Mouse (Mus musculus): ENCODE measurements at regions not wholly inside any gene's neighbourhood (a gene's known extent, or its start where the extent isn't known, plus 50 kb on each side); places are given as distances from the start of the nearest gene placed in this dataset.
A peak's percentile ranks its signal among the peaks of the same experiment; 100 is the strongest.

DNA sequence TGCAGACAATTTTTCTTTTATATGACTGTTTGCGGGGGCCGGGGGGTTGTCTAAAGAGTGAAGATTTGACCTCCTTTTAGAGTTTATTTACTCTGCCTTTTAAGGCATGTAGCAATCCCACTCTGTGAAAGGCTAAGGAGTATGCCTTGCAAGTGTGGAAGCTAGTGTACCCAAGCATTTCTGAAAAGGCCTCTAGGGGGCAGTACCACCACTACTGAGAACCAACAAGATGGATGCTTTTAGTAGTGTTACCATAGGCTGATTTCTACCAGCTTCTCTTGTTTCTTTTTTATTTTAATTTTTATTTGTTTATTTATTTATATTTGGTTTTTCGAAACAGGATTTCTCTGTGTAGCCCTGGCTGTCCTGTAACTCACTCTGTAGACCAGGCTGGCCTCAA is 110.9 kb upstream of the Hmga2 start:
- H3K4me1 ChIP-seq (ENCODE audit: control insufficient read depth, insufficient read depth, low read length) = no peaks in the 10 kb centered on the region
- no peaks in the 10 kb centered on the region for H3K36me3 ChIP-seq (ENCODE audit: control insufficient read depth, insufficient read depth, low read length)
- 91% methylated on average over 3 of the region's 3 CpGs for WGBS
- no peaks in the 10 kb centered on the region for H3K27me3 ChIP-seq (ENCODE audit: control insufficient read depth, insufficient read depth, low read length)
- H3K4me2 ChIP-seq (ENCODE audit: low read depth, low read length) = no peak overlapping the region
- H3K9ac ChIP-seq (replicated peaks; ENCODE audit: low read depth, low read length) = no peak overlapping the region
- H3K4me3 ChIP-seq (ENCODE audit: low read depth, low read length) = no peak overlapping the region
- no peak overlapping the region for H3K27ac ChIP-seq (ENCODE audit: low read depth, low read length)
- H3K9me3 ChIP-seq (ENCODE audit: control insufficient read depth, low read length) = no peaks in the 10 kb centered on the region
- ATAC-seq (ENCODE audit: low read depth) = no peak

DNA sequence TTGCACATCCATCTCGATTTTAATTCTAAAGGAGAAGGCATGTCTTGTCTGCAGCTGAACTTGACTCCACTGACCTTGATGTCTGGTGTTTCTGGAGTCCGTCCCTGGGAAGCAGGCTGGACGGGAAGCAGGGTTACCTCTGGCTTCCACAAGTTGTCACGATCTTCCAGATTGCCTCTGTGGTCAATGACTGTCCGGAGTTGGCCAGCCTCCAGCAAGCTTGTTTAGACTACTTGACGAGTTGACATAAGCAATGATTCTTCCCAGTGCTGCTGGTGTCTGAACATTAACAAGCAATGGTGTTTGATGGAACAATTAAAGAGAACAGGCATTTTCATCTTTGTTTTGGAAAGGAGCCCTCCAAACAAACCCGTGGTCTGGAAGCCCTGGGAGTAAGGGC is 106.2 kb upstream of the Hmga2 start:
- Histone ChIP-seq H3K27ac (ENCODE audit: low read depth, low read length) (no peak overlapping the region), H3K27me3 (ENCODE audit: control insufficient read depth, insufficient read depth, low read length) (no peaks in the 10 kb centered on the region), H3K9me3 (ENCODE audit: control insufficient read depth, low read length) (no peaks in the 10 kb centered on the region), H3K36me3 (ENCODE audit: control insufficient read depth, insufficient read depth, low read length) (no peaks in the 10 kb centered on the region), H3K4me3 (ENCODE audit: low read depth, low read length) (no peak overlapping the region), H3K4me1 (ENCODE audit: control insufficient read depth, insufficient read depth, low read length) (no peaks in the 10 kb centered on the region), H3K4me2 (ENCODE audit: low read depth, low read length) (no peak overlapping the region), H3K9ac (replicated peaks; ENCODE audit: low read depth, low read length) (no peak overlapping the region)
- WGBS = 77% methylated on average over 7 of the region's 7 CpGs
- ATAC-seq (ENCODE audit: low read depth) = no peak

DNA sequence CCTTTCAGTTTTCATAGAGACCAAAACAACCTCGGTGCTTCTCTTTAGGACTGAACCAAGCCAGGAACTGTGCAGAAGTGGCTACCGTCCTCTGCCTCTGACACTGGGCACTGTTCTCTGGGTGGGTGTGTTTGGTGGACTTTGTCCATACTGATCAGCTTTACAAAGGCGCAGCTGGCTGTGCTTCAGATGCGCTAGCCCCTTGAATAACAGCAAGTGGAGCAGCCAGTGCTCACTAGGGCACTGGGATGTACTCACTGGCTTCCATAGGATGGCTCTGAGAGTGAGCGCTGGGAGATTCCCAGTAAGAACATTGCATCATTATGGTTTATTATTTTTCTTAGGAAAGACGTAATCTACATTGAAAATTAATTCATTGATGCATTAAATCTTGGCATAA is 105.3 kb upstream of the Hmga2 start:
- no peak overlapping the region for H3K4me2 ChIP-seq (ENCODE audit: low read depth, low read length)
- 75% methylated on average over 6 of the region's 6 CpGs for WGBS
- no peaks in the 10 kb centered on the region for H3K9me3 ChIP-seq (ENCODE audit: control insufficient read depth, low read length)
- no peak overlapping the region for H3K4me3 ChIP-seq (ENCODE audit: low read depth, low read length)
- no peak overlapping the region for H3K9ac ChIP-seq (replicated peaks; ENCODE audit: low read depth, low read length)
- no peaks in the 10 kb centered on the region for H3K36me3 ChIP-seq (ENCODE audit: control insufficient read depth, insufficient read depth, low read length)
- H3K27ac ChIP-seq (ENCODE audit: low read depth, low read length) = no peak overlapping the region
- no peaks in the 10 kb centered on the region for H3K4me1 ChIP-seq (ENCODE audit: control insufficient read depth, insufficient read depth, low read length)
- ATAC-seq (ENCODE audit: low read depth) = no peak
- H3K27me3 ChIP-seq (ENCODE audit: control insufficient read depth, insufficient read depth, low read length) = no peaks in the 10 kb centered on the region

DNA sequence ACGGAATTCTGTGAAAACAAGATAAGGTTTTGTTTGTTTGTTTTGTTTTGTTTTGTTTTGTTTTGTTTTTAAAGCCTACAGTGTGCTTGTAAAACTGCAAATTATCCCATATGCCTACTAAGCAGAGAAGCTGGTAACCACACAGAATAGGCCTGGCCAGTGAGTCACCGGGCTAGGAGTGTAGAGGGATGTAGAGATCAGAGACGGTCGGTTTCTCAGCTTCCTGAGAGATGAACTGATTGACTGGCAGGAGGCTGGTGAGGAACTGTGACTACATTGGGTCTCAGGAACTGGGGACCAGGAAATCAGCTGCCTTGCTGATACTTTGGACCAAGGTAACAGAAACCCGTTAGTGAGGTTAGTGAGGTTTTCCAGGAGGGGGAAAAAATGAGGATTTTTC is 100.6 kb upstream of the Hmga2 start:
- Histone ChIP-seq H3K36me3 (ENCODE audit: control insufficient read depth, insufficient read depth, low read length) (no peaks in the 10 kb centered on the region), H3K4me3 (ENCODE audit: low read depth, low read length) (no peak overlapping the region), H3K9me3 (ENCODE audit: control insufficient read depth, low read length) (no peaks in the 10 kb centered on the region), H3K4me1 (ENCODE audit: control insufficient read depth, insufficient read depth, low read length) (no peaks in the 10 kb centered on the region), H3K9ac (replicated peaks; ENCODE audit: low read depth, low read length) (no peak overlapping the region), H3K4me2 (ENCODE audit: low read depth, low read length) (no peak overlapping the region), H3K27me3 (ENCODE audit: control insufficient read depth, insufficient read depth, low read length) (no peaks in the 10 kb centered on the region), H3K27ac (ENCODE audit: low read depth, low read length) (no peak overlapping the region)
- WGBS = 70% methylated on average over 5 of the region's 5 CpGs
- no peak for ATAC-seq (ENCODE audit: low read depth)

DNA sequence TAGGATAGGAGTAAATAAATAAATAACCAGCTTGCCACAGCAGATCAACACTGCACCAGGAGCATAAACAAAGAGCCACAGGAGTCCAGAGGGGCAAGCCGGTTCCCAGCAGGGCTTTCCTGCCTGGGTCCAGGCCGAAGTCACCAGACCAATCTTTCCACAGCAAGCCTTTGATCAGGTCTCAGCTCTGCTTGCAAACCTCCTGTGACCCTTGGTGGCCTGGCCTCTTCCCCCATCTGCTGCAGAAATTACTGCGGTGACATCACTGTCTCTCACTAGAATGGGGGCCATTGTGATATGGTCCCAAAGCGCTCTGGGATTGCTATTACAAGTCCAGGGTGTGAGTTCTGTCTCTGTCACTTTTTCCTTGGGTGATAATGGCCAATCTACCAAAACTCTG is 99.9 kb upstream of the Hmga2 start:
- H3K27ac ChIP-seq (ENCODE audit: low read depth, low read length) = no peak overlapping the region
- no peak overlapping the region for H3K9ac ChIP-seq (replicated peaks; ENCODE audit: low read depth, low read length)
- no peaks in the 10 kb centered on the region for H3K36me3 ChIP-seq (ENCODE audit: control insufficient read depth, insufficient read depth, low read length)
- no peak overlapping the region for H3K4me2 ChIP-seq (ENCODE audit: low read depth, low read length)
- no peaks in the 10 kb centered on the region for H3K4me1 ChIP-seq (ENCODE audit: control insufficient read depth, insufficient read depth, low read length)
- ATAC-seq (ENCODE audit: low read depth) = no peak
- H3K27me3 ChIP-seq (ENCODE audit: control insufficient read depth, insufficient read depth, low read length) = no peaks in the 10 kb centered on the region
- no peak overlapping the region for H3K4me3 ChIP-seq (ENCODE audit: low read depth, low read length)
- no peaks in the 10 kb centered on the region for H3K9me3 ChIP-seq (ENCODE audit: control insufficient read depth, low read length)
- 11% methylated on average over 4 of the region's 4 CpGs for WGBS

DNA sequence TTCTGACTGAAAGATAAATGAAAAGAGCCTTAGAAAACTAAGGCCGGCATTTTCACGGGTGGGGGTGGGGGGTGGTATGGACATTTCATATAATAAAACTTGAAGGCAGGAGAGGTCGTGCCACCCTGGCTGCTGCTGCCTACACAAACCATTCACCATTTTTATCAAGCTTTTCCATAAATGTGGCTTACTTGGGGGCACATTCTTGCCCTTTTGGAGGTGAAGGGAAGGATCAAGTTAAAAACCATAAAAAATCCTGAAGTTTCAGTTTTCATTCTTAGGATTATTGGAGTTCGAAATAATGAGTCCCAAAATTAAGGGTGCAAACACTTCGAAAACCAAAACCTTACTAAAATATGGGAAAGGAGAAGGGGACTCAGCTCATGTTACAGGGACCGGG is 95.1 kb upstream of the Hmga2 start:
- Histone ChIP-seq H3K4me2 (ENCODE audit: low read depth, low read length) (no peak overlapping the region), H3K9me3 (ENCODE audit: control insufficient read depth, low read length) (no peaks in the 10 kb centered on the region), H3K36me3 (ENCODE audit: control insufficient read depth, insufficient read depth, low read length) (no peaks in the 10 kb centered on the region), H3K27me3 (ENCODE audit: control insufficient read depth, insufficient read depth, low read length) (no peaks in the 10 kb centered on the region), H3K9ac (replicated peaks; ENCODE audit: low read depth, low read length) (no peak overlapping the region), H3K27ac (ENCODE audit: low read depth, low read length) (no peak overlapping the region), H3K4me1 (ENCODE audit: control insufficient read depth, insufficient read depth, low read length) (no peaks in the 10 kb centered on the region), H3K4me3 (ENCODE audit: low read depth, low read length) (no peak overlapping the region)
- ATAC-seq (ENCODE audit: low read depth) = no peak
- WGBS = 20% methylated on average over 6 of the region's 6 CpGs

DNA sequence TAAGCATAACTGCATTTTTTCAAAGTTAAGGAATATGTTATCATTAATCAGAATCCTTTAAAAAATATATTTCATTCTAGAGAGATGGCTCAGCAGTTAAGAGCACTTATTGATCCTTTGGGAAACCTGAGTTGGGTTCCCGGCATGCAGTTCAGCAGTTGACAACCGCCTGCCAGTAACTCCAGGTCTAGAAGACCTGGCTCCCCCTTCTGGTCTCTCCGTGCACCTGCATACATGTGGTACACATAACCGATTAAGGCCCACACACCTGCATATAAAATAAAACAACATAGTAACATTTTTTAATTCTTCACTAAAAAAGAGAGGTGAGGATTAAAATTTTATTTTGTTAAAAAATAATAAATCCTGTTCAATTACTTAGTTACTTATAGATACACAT is 89.7 kb upstream of the Hmga2 start:
- WGBS = 85% methylated on average over 4 of the region's 4 CpGs
- H3K4me2 ChIP-seq (ENCODE audit: low read depth, low read length) = no peak overlapping the region
- H3K4me1 ChIP-seq (ENCODE audit: control insufficient read depth, insufficient read depth, low read length) = no peaks in the 10 kb centered on the region
- H3K9me3 ChIP-seq (ENCODE audit: control insufficient read depth, low read length) = no peaks in the 10 kb centered on the region
- no peak overlapping the region for H3K27ac ChIP-seq (ENCODE audit: low read depth, low read length)
- no peak overlapping the region for H3K4me3 ChIP-seq (ENCODE audit: low read depth, low read length)
- H3K36me3 ChIP-seq (ENCODE audit: control insufficient read depth, insufficient read depth, low read length) = no peaks in the 10 kb centered on the region
- ATAC-seq (ENCODE audit: low read depth) = no peak
- H3K27me3 ChIP-seq (ENCODE audit: control insufficient read depth, insufficient read depth, low read length) = no peaks in the 10 kb centered on the region
- no peak overlapping the region for H3K9ac ChIP-seq (replicated peaks; ENCODE audit: low read depth, low read length)

DNA sequence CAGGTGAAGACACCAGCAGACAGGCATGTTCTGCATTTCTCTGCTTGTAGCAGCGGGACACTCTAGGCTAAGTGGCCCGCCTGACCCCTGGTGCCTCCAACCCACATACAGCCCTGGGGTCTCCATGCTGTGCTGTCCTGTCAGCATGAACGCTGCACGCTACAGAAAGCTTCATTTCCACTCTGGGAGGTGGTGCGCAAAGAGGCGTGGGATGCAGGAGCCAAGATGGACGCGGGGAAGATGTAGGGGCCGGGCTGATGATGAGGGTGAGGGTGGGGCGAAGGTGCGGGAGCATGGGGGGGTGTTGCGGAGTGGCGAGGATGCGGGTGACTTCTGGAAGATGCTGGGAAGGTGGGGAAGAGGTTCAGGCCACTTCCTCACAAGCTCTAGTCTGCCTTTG is 88.6 kb upstream of the Hmga2 start:
- Histone ChIP-seq H3K4me2 (ENCODE audit: low read depth, low read length) (peak overlapping the region; percentile 7; the same call in 1 of the 2 replicates), H3K4me3 (ENCODE audit: low read depth, low read length) (no peak overlapping the region), H3K27ac (ENCODE audit: low read depth, low read length) (no peak overlapping the region), H3K27me3 (ENCODE audit: control insufficient read depth, insufficient read depth, low read length) (no peaks in the 10 kb centered on the region), H3K36me3 (ENCODE audit: control insufficient read depth, insufficient read depth, low read length) (no peaks in the 10 kb centered on the region), H3K9me3 (ENCODE audit: control insufficient read depth, low read length) (no peaks in the 10 kb centered on the region), H3K4me1 (ENCODE audit: control insufficient read depth, insufficient read depth, low read length) (no peaks in the 10 kb centered on the region), H3K9ac (replicated peaks; ENCODE audit: low read depth, low read length) (no peak overlapping the region)
- no peak for ATAC-seq (ENCODE audit: low read depth)
- 24% methylated on average over 14 of the region's 14 CpGs for WGBS

DNA sequence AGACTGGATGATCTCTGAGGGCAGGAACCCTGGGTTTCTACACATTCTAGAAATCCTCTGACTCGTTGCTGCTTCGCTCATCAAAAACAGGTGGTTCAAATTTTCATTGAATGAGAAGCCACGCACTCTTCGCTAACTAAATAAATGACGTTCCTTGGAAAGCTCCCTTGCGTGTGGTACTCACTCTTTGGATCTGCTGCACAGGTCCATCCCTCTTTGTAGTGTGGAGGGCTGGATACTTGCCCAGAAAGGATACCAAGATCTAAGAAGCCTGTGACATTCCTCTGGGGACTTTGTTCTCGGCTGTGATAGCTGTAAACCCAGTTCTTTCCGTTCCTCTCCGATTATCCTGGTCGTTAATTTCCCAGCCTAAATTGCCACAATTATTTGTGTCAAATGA is 87.7 kb upstream of the Hmga2 start:
- WGBS = 28% methylated on average over 10 of the region's 10 CpGs
- ATAC-seq (ENCODE audit: low read depth) = no peak

DNA sequence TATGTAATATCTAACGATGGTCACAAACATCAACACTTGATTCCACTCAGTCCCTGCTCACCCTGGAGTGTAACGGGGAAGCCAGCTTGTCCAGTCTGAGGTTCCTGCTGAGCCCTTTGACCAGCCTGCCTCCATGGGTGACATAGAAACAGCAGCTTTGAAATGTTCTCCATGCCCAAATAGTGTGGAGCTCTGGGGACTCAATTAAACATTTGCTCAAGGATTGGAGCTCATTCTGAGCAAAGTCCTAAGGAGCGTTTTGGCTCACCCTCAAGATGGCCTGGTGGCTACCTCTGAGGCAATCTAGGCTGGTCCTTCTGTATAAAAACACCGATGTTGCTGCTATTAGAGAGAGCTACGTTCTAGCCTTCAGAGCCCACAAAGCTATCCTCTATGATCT is 85.6 kb upstream of the Hmga2 start:
- Histone ChIP-seq H3K4me1 (ENCODE audit: control insufficient read depth, insufficient read depth, low read length) (no peaks in the 10 kb centered on the region), H3K36me3 (ENCODE audit: control insufficient read depth, insufficient read depth, low read length) (no peaks in the 10 kb centered on the region), H3K4me3 (ENCODE audit: low read depth, low read length) (no peak overlapping the region), H3K9ac (replicated peaks; ENCODE audit: low read depth, low read length) (no peak overlapping the region), H3K27me3 (ENCODE audit: control insufficient read depth, insufficient read depth, low read length) (no peaks in the 10 kb centered on the region), H3K9me3 (ENCODE audit: control insufficient read depth, low read length) (no peaks in the 10 kb centered on the region), H3K27ac (ENCODE audit: low read depth, low read length) (no peak overlapping the region), H3K4me2 (ENCODE audit: low read depth, low read length) (no peak overlapping the region)
- no peak for ATAC-seq (ENCODE audit: low read depth)
- WGBS = 97% methylated on average over 5 of the region's 5 CpGs

More for the DNA sequence above, 87.7 kb upstream of the Hmga2 start:
- no peaks in the 10 kb centered on the region for H3K27me3 ChIP-seq (ENCODE audit: control insufficient read depth, insufficient read depth, low read length)
- no peak overlapping the region for H3K4me2 ChIP-seq (ENCODE audit: low read depth, low read length)
- H3K4me3 ChIP-seq (ENCODE audit: low read depth, low read length) = no peak overlapping the region
- no peaks in the 10 kb centered on the region for H3K36me3 ChIP-seq (ENCODE audit: control insufficient read depth, insufficient read depth, low read length)
- no peaks in the 10 kb centered on the region for H3K9me3 ChIP-seq (ENCODE audit: control insufficient read depth, low read length)
- H3K4me1 ChIP-seq (ENCODE audit: control insufficient read depth, insufficient read depth, low read length) = no peaks in the 10 kb centered on the region
- no peak overlapping the region for H3K27ac ChIP-seq (ENCODE audit: low read depth, low read length)
- no peak overlapping the region for H3K9ac ChIP-seq (replicated peaks; ENCODE audit: low read depth, low read length)

Measured in neural tube, embryonic 14.5 days (tissue).